Mouse (Mus musculus) B cell, adult 62 days (primary cell): ENCODE results near the gene Sgpp2. TPM values are rescaled to one million over a fixed set of nuclear protein-coding genes. Genes with fewer than 3 reads are reported as not detected.

Experiments
- total RNA-seq: library from RNA; stranded (reverse); gene quantifications from 4 replicates; pipeline ENCODE4 v1.2.4, GENCODE M21; 2023

Gene Sgpp2
- not detected in 4 replicates for total RNA-seq

GRCm38 (mm10) chr1:78310021-78310752, at the start of gene Sgpp2:
TSS of gene Sgpp2 (plus strand) at chr1:78310345.

Other genes with a start within 250 kb of the Sgpp2 start
- not detected in 4 replicates for gene Pax3, start 113.2 kb upstream of the Sgpp2 start, total RNA-seq
- gene Farsb, start 178.6 kb downstream of the Sgpp2 start, total RNA-seq: 49.2 to 62.7 TPM (median 55.1 TPM) in 4 replicates
- 2.5 TPM in 1 of 4 replicates, not detected in the others for gene Mogat1, start 200.6 kb downstream of the Sgpp2 start, total RNA-seq
- gene BC035947, start 201.8 kb downstream of the Sgpp2 start, total RNA-seq: not detected in 4 replicates